Mouse (Mus musculus) heart, embryonic 10.5 days (tissue): Measurements from ENCODE around the gene Ccnk. TPM values are rescaled to one million over a fixed set of nuclear protein-coding genes. Genes with fewer than 3 reads are reported as not detected.

Source experiments
- DNase-seq: peaks from one replicate; pipeline ENCODE4 v3.0.0-alpha.2; 2017; ENCODE audit warnings: low spot score
- H3K27ac ChIP-seq: fragments of 300-500 bp; sonication (generic); 2 replicates; pipeline ENCODE4 v1.5.1; 2016; ENCODE audit warnings: mild to moderate bottlenecking
- H3K27me3 ChIP-seq: fragments of 300-500 bp; sonication (generic); 2 replicates; pipeline ENCODE4 v1.6.1; 2016; ENCODE audit warnings: mild to moderate bottlenecking; ENCODE audit not compliant: poor library complexity, insufficient read depth, severe bottlenecking
- H3K36me3 ChIP-seq: fragments of 300-500 bp; sonication (generic); 2 replicates; pipeline ENCODE4 v1.6.1; 2016; ENCODE audit warnings: mild to moderate bottlenecking, moderate library complexity
- H3K4me1 ChIP-seq: fragments of 300-500 bp; sonication (generic); 2 replicates; pipeline ENCODE4 v1.6.1; 2016; ENCODE audit warnings: mild to moderate bottlenecking
- H3K4me3 ChIP-seq: fragments of 300-500 bp; sonication (generic); 2 replicates; pipeline ENCODE4 v1.5.1; 2016; ENCODE audit warnings: mild to moderate bottlenecking, moderate library complexity
- H3K9me3 ChIP-seq: fragments of 300-500 bp; sonication (generic); 2 replicates; pipeline ENCODE4 v1.6.1; 2016; ENCODE audit warnings: mild to moderate bottlenecking, moderate library complexity
- WGBS: fragments of 180-500 bp; shearing (Covaris S2); methylation state at CpG from one replicate; pipeline ENCODE4 v1.1.7; 2016; 5-methylcytosine and 5-hydroxymethylcytosine counted together
- polyA plus RNA-seq: library from polyadenylated mRNA; unstranded; fragments of >200 nt; fragmentation: Nextera tagmentation; extraction: Ambion mirVana; gene quantifications from 2 replicates; pipeline ENCODE4 v1.2.1, GENCODE M21; 2016

Ccnk gene
- polyA plus RNA-seq, 1 experiment from 2014 or later: 3.6 TPM

GRCm38 (mm10) chr12:108219163-108219562 lies 39.8 kb downstream of the Ccnk start:
- 62% methylated on average over 15 of the region's 15 CpGs for whole genome bisulfite sequencing
- peaks cover 89% of the 10 kb centered on the region for H3K4me1 ChIP-seq
- H3K4me3 ChIP-seq: no peak overlapping the region
- H3K9me3 ChIP-seq: no peaks in the 10 kb centered on the region
- 0 out of 2 replicates have a peak, but pooled peaks cover 3% of the 10 kb centered on the region for H3K36me3 ChIP-seq
- H3K27ac ChIP-seq: peak overlapping the region; percentile 56; the same call in 1 of the 2 replicates
- no peak for DNase-seq
- no peaks in the 10 kb centered on the region for H3K27me3 ChIP-seq

- WGBS: 72% methylated on average over 21 of the region's 21 CpGs
- peak overlapping the region; percentile 73 for H3K27ac ChIP-seq
- H3K36me3 ChIP-seq: 0 out of 2 replicates have a peak, but pooled peaks cover 3% of the 10 kb centered on the region
- no peak for DNase-seq
- peaks cover 89% of the 10 kb centered on the region for H3K4me1 ChIP-seq
- no peaks in the 10 kb centered on the region for H3K27me3 ChIP-seq
- H3K4me3 ChIP-seq: no peak overlapping the region
- H3K9me3 ChIP-seq: no peaks in the 10 kb centered on the region
Observed at GRCm38 (mm10) chr12:108219825-108220616, 40.6 kb downstream of the Ccnk start.

- WGBS: 76% methylated on average over 12 of the region's 12 CpGs
- peaks cover 91% of the 10 kb centered on the region for H3K4me1 ChIP-seq
- H3K36me3 ChIP-seq: 0 out of 2 replicates have a peak, but pooled peaks cover 3% of the 10 kb centered on the region
- no peak overlapping the region for H3K4me3 ChIP-seq
- DNase-seq: no peak
- peak overlapping the region; percentile 73; the same call in 1 of the 2 replicates for H3K27ac ChIP-seq
- no peaks in the 10 kb centered on the region for H3K27me3 ChIP-seq
- H3K9me3 ChIP-seq: no peaks in the 10 kb centered on the region
Observed at GRCm38 (mm10) chr12:108220621-108221020, 41.2 kb downstream of the Ccnk start.

- Histone ChIP-seq H3K4me1 (peaks cover 94% of the 10 kb centered on the region), H3K9me3 (no peaks in the 10 kb centered on the region), H3K4me3 (no peak overlapping the region), H3K27ac (peak overlapping the region; percentile 19; the same call in 1 of the 2 replicates), H3K36me3 (0 out of 2 replicates have a peak, but pooled peaks cover 3% of the 10 kb centered on the region), H3K27me3 (no peaks in the 10 kb centered on the region)
- no peak for DNase-seq
- WGBS: 52% methylated on average over 10 of the region's 10 CpGs
Observed at GRCm38 (mm10) chr12:108221206-108221605, 41.8 kb downstream of the Ccnk start.

- no peak overlapping the region for H3K27ac ChIP-seq
- H3K4me3 ChIP-seq: no peak overlapping the region
- no peak for DNase-seq
- H3K36me3 ChIP-seq: 0 out of 2 replicates have a peak, but pooled peaks cover 3% of the 10 kb centered on the region
- H3K27me3 ChIP-seq: no peaks in the 10 kb centered on the region
- WGBS: 83% methylated on average over 7 of the region's 7 CpGs
- peaks cover 94% of the 10 kb centered on the region for H3K4me1 ChIP-seq
- H3K9me3 ChIP-seq: no peaks in the 10 kb centered on the region
Observed at GRCm38 (mm10) chr12:108221712-108222111, 42.3 kb downstream of the Ccnk start.

GRCm38 (mm10) chr12:108223357-108223756 lies 44.0 kb downstream of the Ccnk start:
- 43% methylated on average over 8 of the region's 8 CpGs for WGBS
- H3K27ac ChIP-seq: peak overlapping the region; percentile 56
- peaks cover 95% of the 10 kb centered on the region for H3K4me1 ChIP-seq

GRCm38 (mm10) chr12:108225781-108226180 lies 46.4 kb downstream of the Ccnk start:
- Histone ChIP-seq H3K27ac (peak overlapping the region; percentile 50), H3K4me1 (peaks cover 90% of the 10 kb centered on the region)
- 71% methylated on average over 7 of the region's 7 CpGs for WGBS

More at GRCm38 (mm10) chr12:108223357-108223756, 44.0 kb downstream of the Ccnk start:
- Histone ChIP-seq H3K27me3 (no peaks in the 10 kb centered on the region), H3K9me3 (no peaks in the 10 kb centered on the region), H3K4me3 (no peak overlapping the region), H3K36me3 (0 out of 2 replicates have a peak, but pooled peaks cover 3% of the 10 kb centered on the region)
- no peak for DNase-seq

GRCm38 (mm10) chr12:108226216-108226615 lies 46.8 kb downstream of the Ccnk start:
- DNase-seq: no peak
- 81% methylated on average over 13 of the region's 13 CpGs for WGBS
- Histone ChIP-seq H3K36me3 (no peaks in the 10 kb centered on the region), H3K4me1 (peaks cover 90% of the 10 kb centered on the region), H3K27me3 (no peaks in the 10 kb centered on the region), H3K4me3 (no peak overlapping the region), H3K27ac (peak overlapping the region; percentile 50), H3K9me3 (no peaks in the 10 kb centered on the region)

More at GRCm38 (mm10) chr12:108225781-108226180, 46.4 kb downstream of the Ccnk start:
- 0 out of 2 replicates have a peak overlapping the region, but pooled peaks have one; percentile 9 for H3K4me3 ChIP-seq
- no peaks in the 10 kb centered on the region for H3K36me3 ChIP-seq
- no peaks in the 10 kb centered on the region for H3K27me3 ChIP-seq
- no peaks in the 10 kb centered on the region for H3K9me3 ChIP-seq
- no peak for DNase-seq

GRCm38 (mm10) chr12:108226941-108227340 lies 47.6 kb downstream of the Ccnk start:
- H3K9me3 ChIP-seq: no peaks in the 10 kb centered on the region
- peak overlapping the region; percentile 12 for H3K27ac ChIP-seq
- H3K27me3 ChIP-seq: no peaks in the 10 kb centered on the region
- peaks cover 91% of the 10 kb centered on the region for H3K4me1 ChIP-seq
- WGBS: 79% methylated on average over 12 of the region's 12 CpGs
- DNase-seq: no peak
- H3K36me3 ChIP-seq: no peaks in the 10 kb centered on the region
- no peak overlapping the region for H3K4me3 ChIP-seq

- peak overlapping the region; percentile 12 for H3K27ac ChIP-seq
- no peaks in the 10 kb centered on the region for H3K9me3 ChIP-seq
- no peaks in the 10 kb centered on the region for H3K27me3 ChIP-seq
- H3K4me3 ChIP-seq: no peak overlapping the region
- DNase-seq: no peak
- peaks cover 91% of the 10 kb centered on the region for H3K4me1 ChIP-seq
- 66% methylated on average over 16 of the region's 16 CpGs for WGBS
- no peaks in the 10 kb centered on the region for H3K36me3 ChIP-seq
Observed at GRCm38 (mm10) chr12:108227527-108227926, 48.1 kb downstream of the Ccnk start.

GRCm38 (mm10) chr12:108230077-108230476 lies 50.7 kb downstream of the Ccnk start:
- Histone ChIP-seq H3K27me3 (no peaks in the 10 kb centered on the region), H3K9me3 (no peaks in the 10 kb centered on the region), H3K4me1 (peaks cover 91% of the 10 kb centered on the region), H3K4me3 (no peak overlapping the region), H3K36me3 (no peaks in the 10 kb centered on the region), H3K27ac (peak overlapping the region; percentile 77; the same call in 1 of the 2 replicates)
- 61% methylated on average over 12 of the region's 12 CpGs for WGBS
- no peak for DNase-seq

GRCm38 (mm10) chr12:108230821-108231794 lies 51.7 kb downstream of the Ccnk start:
- 59% methylated on average over 17 of the region's 18 CpGs for WGBS
- Histone ChIP-seq H3K27ac (0 out of 2 replicates have a peak overlapping the region, but pooled peaks have one; percentile 53), H3K9me3 (no peaks in the 10 kb centered on the region), H3K4me3 (no peak overlapping the region), H3K27me3 (no peaks in the 10 kb centered on the region), H3K36me3 (no peaks in the 10 kb centered on the region), H3K4me1 (peaks cover 91% of the 10 kb centered on the region)
- no peak for DNase-seq
